Mouse (Mus musculus): ENCODE data around the gene Large2.

DNA sequence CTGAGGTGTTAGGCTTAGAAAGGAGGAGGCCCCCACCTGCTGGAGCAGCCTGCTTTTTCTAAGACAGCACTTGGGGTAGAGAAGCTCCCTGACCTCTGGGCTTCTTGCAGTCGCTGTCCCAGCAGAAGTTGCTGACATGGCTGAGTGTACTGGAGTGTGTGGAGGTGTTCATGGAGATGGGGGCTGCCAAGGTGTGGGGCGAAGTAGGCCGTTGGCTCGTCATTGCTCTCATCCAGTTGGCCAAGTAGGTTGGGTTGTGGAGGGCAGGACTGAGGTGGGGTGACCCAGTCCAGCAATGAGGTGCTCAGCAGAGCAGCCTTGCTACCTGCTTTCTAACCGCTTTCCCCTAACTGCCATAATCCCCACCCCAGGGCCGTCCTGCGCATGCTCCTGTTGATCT, 2.7 kb upstream of the Large2 start:
- TF ChIP-seq EP300 (IDR thresholded peaks at IDR 0.05; ENCODE audit: low read depth), result no peak
- TF ChIP-seq CTCF (IDR thresholded peaks at IDR 0.05; ENCODE audit: low read depth), result no peak
